Mouse (Mus musculus) olfactory bulb, adult 2 months (tissue): ENCODE measurements around the gene Ethe1.

Source experiments
- CTCF ChIP-seq: fragments of 200-500 bp; IDR thresholded peaks from 2 replicates; pipeline ENCODE4 v1.5.1; 2012; ENCODE audit warnings: low read depth, mild to moderate bottlenecking, low read length, moderate library complexity; ENCODE audit not compliant: insufficient read depth
- POLR2A ChIP-seq: fragments of 200-500 bp; IDR thresholded peaks from 2 replicates; pipeline ENCODE4 v1.6.1; 2012; ENCODE audit warnings: mild to moderate bottlenecking, low read depth, low read length, moderate library complexity; ENCODE audit not compliant: insufficient read depth

DNA sequence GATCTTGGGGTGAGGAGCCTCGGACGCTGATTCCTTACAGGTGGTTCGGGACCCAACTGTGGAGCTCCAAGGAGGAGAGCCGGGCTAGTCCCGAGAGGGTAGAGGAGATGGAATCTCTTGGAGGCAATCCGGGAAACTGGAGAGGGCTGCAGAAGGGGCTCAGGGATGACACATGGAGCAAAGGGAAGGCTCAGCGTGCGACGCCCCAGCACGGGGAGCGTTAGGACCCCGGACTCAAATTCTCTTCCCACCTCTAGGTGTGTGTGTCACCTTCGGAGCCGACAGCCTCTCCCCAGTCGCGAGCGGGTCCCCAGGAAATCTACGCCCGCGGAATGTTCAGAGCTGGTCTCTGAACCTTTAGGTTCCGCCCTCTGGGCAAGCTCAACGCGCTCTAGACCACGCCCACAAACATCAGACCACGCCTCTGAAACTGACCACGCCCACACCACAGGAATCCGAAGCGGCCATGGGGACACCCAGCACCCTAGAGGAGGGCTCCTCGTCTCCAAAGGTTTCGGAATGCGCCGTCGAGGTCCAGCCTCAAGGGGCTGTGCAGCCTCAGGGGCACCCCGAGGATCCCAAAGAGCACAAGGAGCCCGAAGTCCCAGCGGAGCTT lies 23.6 kb downstream of the Ethe1 start:
- TF ChIP-seq POLR2A (no peak), CTCF (no peak)
